In the genomic region with DNA sequence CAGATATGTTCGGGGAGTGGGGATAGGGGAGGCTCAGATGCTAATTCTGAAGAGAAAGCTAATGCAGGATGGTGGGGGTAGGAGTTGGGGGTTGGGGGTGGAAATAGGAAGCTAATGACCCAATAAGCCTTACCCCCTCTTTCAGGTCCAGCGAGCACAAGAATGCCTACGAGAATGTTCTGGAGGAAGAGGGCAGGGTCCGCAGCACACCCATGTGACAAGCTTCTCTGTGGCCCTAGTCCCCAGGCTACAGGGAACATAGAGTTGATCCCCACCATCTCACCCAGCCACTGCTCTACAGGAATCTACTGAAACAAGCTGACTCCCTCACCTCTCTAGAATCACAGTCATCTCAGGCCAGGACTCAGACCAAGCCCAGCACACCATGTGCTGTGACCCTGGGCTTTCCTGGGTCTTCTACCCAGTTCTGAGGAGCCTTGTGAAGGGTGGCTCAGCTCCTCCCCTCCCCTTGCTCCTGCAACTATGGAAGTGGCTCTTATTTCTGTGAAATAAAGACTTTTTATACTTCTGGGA, we compare ENCODE assay signal across 21 mouse cellular contexts. TPM values are rescaled to one million over a fixed set of nuclear protein-coding genes. Genes with fewer than 3 reads are reported as not detected.
A peak's percentile ranks its signal among the peaks of the same experiment; 100 is the strongest.
DNase-seq lines count a peak whose midpoint lies in the region; ATAC-seq and TF ChIP-seq lines count a peak whose summit lies in the region.
"Had no signal": no experiment of that assay in that cellular context is flagged by ENCODE, and none has a peak within 500 bp of the region (broad histone marks: within the 10 kb centered on the region; RNA-seq: fewer than 3 reads in every experiment).

No protein-coding gene starts in this region.

- peak overlapping the region; percentile 56; the same call in 1 of the 2 replicates for H3K27ac ChIP-seq in heart, embryonic 10.5 days
- H3K27ac ChIP-seq in embryonic facial prominence, embryonic 10.5 days (replicated peaks): 0 out of 2 replicates have a peak overlapping the region, but pooled peaks have one; percentile 10
- peak overlapping the region; percentile 66; the same call in 1 of the 2 replicates for H3K27ac ChIP-seq in kidney, embryonic 16.5 days (ENCODE audit: low read length)
- H3K27ac ChIP-seq in liver, embryonic 14.5 days: peak overlapping the region; percentile 95
- H3K27ac ChIP-seq in midbrain, embryonic 15.5 days: no peak overlapping the region
- H3K27ac ChIP-seq: embryonic facial prominence, embryonic 13.5 days; forebrain, embryonic 12.5 days; hindbrain, embryonic 13.5 days; limb, embryonic 13.5 days had no signal

- 65% methylated on average over 4 of the region's 4 CpGs for WGBS in heart, embryonic 10.5 days
- WGBS in embryonic facial prominence, embryonic 10.5 days: 75% methylated on average over 4 of the region's 4 CpGs
- 53% methylated on average over 4 of the region's 4 CpGs for WGBS in kidney, embryonic 16.5 days
- WGBS in liver, embryonic 14.5 days (ENCODE audit: insufficient replicate concordance): 64% methylated on average over 4 of the region's 4 CpGs
- WGBS in midbrain, embryonic 15.5 days: 78% methylated on average over 4 of the region's 4 CpGs

- intact Hi-C loops in heart, postnatal 14 days (cut with DNase I): no loop called here

- DNase-seq in heart, embryonic 10.5 days (ENCODE audit: low spot score): peak; percentile 72
- no peak for DNase-seq in heart, postnatal 14 days
- DNase-seq in embryonic facial prominence, embryonic 10.5 days (ENCODE audit: low spot score): no peak
- DNase-seq in liver, embryonic 14.5 days (ENCODE audit: low read depth in 3 of 3, low spot score in 3 of 3): no peak
- no peak for DNase-seq in layer of hippocampus, postnatal 36 days
- DNase-seq: adrenal gland, postnatal 14 days; cerebellum, adult 2 months; gastrocnemius, postnatal 36 days; midbrain, embryonic 14.5 days; retina, postnatal 1 day; right cerebral cortex, postnatal 4 days; thymus, postnatal 4 days had no signal

- no peak for TF ChIP-seq EP300 in liver, embryonic 14.5 days (IDR thresholded peaks at IDR 0.05; ENCODE audit: low read depth)

- H3K9me3 ChIP-seq in heart, embryonic 10.5 days: no peaks in the 10 kb centered on the region
- H3K9me3 ChIP-seq in embryonic facial prominence, embryonic 10.5 days: no peaks in the 10 kb centered on the region
- H3K9me3 ChIP-seq in kidney, embryonic 16.5 days (ENCODE audit: low read length): no peaks in the 10 kb centered on the region
- no peaks in the 10 kb centered on the region for H3K9me3 ChIP-seq in liver, embryonic 14.5 days (ENCODE audit: control insufficient read depth, low read length)
- no peaks in the 10 kb centered on the region for H3K9me3 ChIP-seq in midbrain, embryonic 15.5 days
- H3K9me3 ChIP-seq: embryonic facial prominence, embryonic 13.5 days; forebrain, embryonic 12.5 days; hindbrain, embryonic 13.5 days; limb, embryonic 13.5 days had no signal

- H3K36me3 ChIP-seq in heart, embryonic 10.5 days: no peaks in the 10 kb centered on the region
- no peaks in the 10 kb centered on the region for H3K36me3 ChIP-seq in embryonic facial prominence, embryonic 10.5 days (replicated peaks)
- no peaks in the 10 kb centered on the region for H3K36me3 ChIP-seq in kidney, embryonic 16.5 days (ENCODE audit: insufficient read depth, low read length)
- no peaks in the 10 kb centered on the region for H3K36me3 ChIP-seq in liver, embryonic 14.5 days (replicated peaks; ENCODE audit: control insufficient read depth, insufficient read depth, low read depth)
- H3K36me3 ChIP-seq in midbrain, embryonic 15.5 days (replicated peaks): no peaks in the 10 kb centered on the region
- H3K36me3 ChIP-seq: embryonic facial prominence, embryonic 13.5 days; forebrain, embryonic 12.5 days; hindbrain, embryonic 13.5 days; limb, embryonic 13.5 days had no signal

- H3K9ac ChIP-seq in kidney, embryonic 16.5 days (replicated peaks; ENCODE audit: low read length): no peak overlapping the region
- H3K9ac ChIP-seq in liver, embryonic 14.5 days (replicated peaks): peak overlapping the region; percentile 54
- H3K9ac ChIP-seq in midbrain, embryonic 15.5 days: no peak overlapping the region
- H3K9ac ChIP-seq: embryonic facial prominence, embryonic 13.5 days; forebrain, embryonic 12.5 days; hindbrain, embryonic 13.5 days; limb, embryonic 13.5 days had no signal

- H3K27me3 ChIP-seq in heart, embryonic 10.5 days (ENCODE audit: insufficient read depth, poor library complexity, severe bottlenecking): peaks cover 76% of the 10 kb centered on the region
- peaks cover 83% of the 10 kb centered on the region for H3K27me3 ChIP-seq in embryonic facial prominence, embryonic 10.5 days (replicated peaks; ENCODE audit: low read depth, poor library complexity, severe bottlenecking)
- H3K27me3 ChIP-seq in kidney, embryonic 16.5 days (ENCODE audit: insufficient read depth, low read length): peaks cover 16% of the 10 kb centered on the region
- H3K27me3 ChIP-seq in liver, embryonic 14.5 days (ENCODE audit: control insufficient read depth, insufficient read depth, low read length): no peaks in the 10 kb centered on the region
- peaks cover 22% of the 10 kb centered on the region for H3K27me3 ChIP-seq in midbrain, embryonic 15.5 days (replicated peaks)

- peaks cover 25% of the 10 kb centered on the region for H3K4me1 ChIP-seq in heart, embryonic 10.5 days
- peaks cover 27% of the 10 kb centered on the region for H3K4me1 ChIP-seq in embryonic facial prominence, embryonic 10.5 days
- peaks cover 22% of the 10 kb centered on the region for H3K4me1 ChIP-seq in kidney, embryonic 16.5 days (ENCODE audit: insufficient read depth, low read length)
- H3K4me1 ChIP-seq in liver, embryonic 14.5 days (replicated peaks; ENCODE audit: control insufficient read depth in 2 of 2, insufficient read depth in 2 of 2, low read length in 1 of 2): peaks cover 59 to 90% of the 10 kb centered on the region in 2 experiments
- H3K4me1 ChIP-seq in midbrain, embryonic 15.5 days: peaks cover 16% of the 10 kb centered on the region

- no peak overlapping the region for H3K4me3 ChIP-seq in heart, embryonic 10.5 days
- no peak overlapping the region for H3K4me3 ChIP-seq in embryonic facial prominence, embryonic 10.5 days
- H3K4me3 ChIP-seq in kidney, embryonic 16.5 days (ENCODE audit: low read length): no peak overlapping the region
- peak overlapping the region; percentile 3 to 10; a peak in 1 of 4 replicates for H3K4me3 ChIP-seq in liver, embryonic 14.5 days (ENCODE audit: insufficient read depth in 1 of 2, low read depth in 2 of 2, low read length in 2 of 2)
- H3K4me3 ChIP-seq in midbrain, embryonic 15.5 days: no peak overlapping the region
- H3K4me3 ChIP-seq: embryonic facial prominence, embryonic 13.5 days; forebrain, embryonic 12.5 days; hindbrain, embryonic 13.5 days; limb, embryonic 13.5 days had no signal

- TF ChIP-seq CTCF in liver, embryonic 14.5 days (IDR thresholded peaks at IDR 0.05; ENCODE audit: low read depth): no peak

- peak; percentile 7; the same call in 1 of the 2 replicates for ATAC-seq in kidney, embryonic 16.5 days (ENCODE audit: low FRiP score, low TSS enrichment)
- no peak for ATAC-seq in liver, embryonic 14.5 days (ENCODE audit: insufficient read depth)
- no peak for ATAC-seq in midbrain, embryonic 15.5 days (replicated peaks)

- no peak overlapping the region for H3K4me2 ChIP-seq in kidney, embryonic 16.5 days (replicated peaks; ENCODE audit: low read depth, low read length)
- peak overlapping the region; percentile 84 for H3K4me2 ChIP-seq in liver, embryonic 14.5 days (ENCODE audit: low read depth)
- H3K4me2 ChIP-seq in midbrain, embryonic 15.5 days: no peak overlapping the region
- H3K4me2 ChIP-seq: embryonic facial prominence, embryonic 13.5 days; hindbrain, embryonic 13.5 days; limb, embryonic 13.5 days had no signal

RNA-seq across cellular contexts. Expression of gene Pdzk1ip1, which starts 4.9 kb away (rescaled TPM):
- polyA plus RNA-seq in heart, embryonic 10.5 days (2016; fragmentation: Nextera tagmentation; extraction: Ambion mirVana): 19.5 and 29.4 TPM in 2 replicates
- total RNA-seq in heart, postnatal 14 days (2021): 1 to 10 TPM in 1 of 2 experiments, under 1 TPM in 1; 0.88 to 2.0 TPM
- 6.3 and 6.7 TPM in 2 replicates for polyA plus RNA-seq in embryonic facial prominence, embryonic 10.5 days (2016; fragmentation: Nextera tagmentation; extraction: Ambion mirVana)
- 292 and 326 TPM in 2 replicates for polyA plus RNA-seq in kidney, embryonic 16.5 days (2015; fragmentation: Nextera tagmentation; extraction: Ambion mirVana)
- polyA plus RNA-seq in liver, embryonic 14.5 days (2012; rRNA removed): 20.5 and 24.5 TPM in 2 replicates
- polyA plus RNA-seq in liver, embryonic 14.5 days (2014; fragmentation: Nextera tagmentation; extraction: Ambion mirVana): 24.4 and 30.5 TPM in 2 replicates
- 3.0 and 3.8 TPM in 2 replicates for polyA plus RNA-seq in midbrain, embryonic 15.5 days (2015; fragmentation: Nextera tagmentation; extraction: Ambion mirVana)
- total RNA-seq in layer of hippocampus, postnatal 36 days (2021): under 1 TPM in 1 of 2 experiments, not detected in 1; 0.75 TPM
- total RNA-seq: gastrocnemius, postnatal 36 days had no signal

RNA-seq across cellular contexts. Expression of gene Tal1, which starts 37.2 kb away (rescaled TPM):
- 6.7 and 8.3 TPM in 2 replicates for polyA plus RNA-seq in heart, embryonic 10.5 days (2016; fragmentation: Nextera tagmentation; extraction: Ambion mirVana)
- 1 to 10 TPM; 4.9 to 6.3 TPM for total RNA-seq in heart, postnatal 14 days (2021)
- polyA plus RNA-seq in embryonic facial prominence, embryonic 10.5 days (2016; fragmentation: Nextera tagmentation; extraction: Ambion mirVana): 1.7 and 1.9 TPM in 2 replicates
- polyA plus RNA-seq in kidney, embryonic 16.5 days (2015; fragmentation: Nextera tagmentation; extraction: Ambion mirVana): 1.2 and 1.3 TPM in 2 replicates
- 72.6 and 74.7 TPM in 2 replicates for polyA plus RNA-seq in liver, embryonic 14.5 days (2012; rRNA removed)
- 55.6 and 60.9 TPM in 2 replicates for polyA plus RNA-seq in liver, embryonic 14.5 days (2014; fragmentation: Nextera tagmentation; extraction: Ambion mirVana)
- 7.9 and 8.5 TPM in 2 replicates for polyA plus RNA-seq in midbrain, embryonic 15.5 days (2015; fragmentation: Nextera tagmentation; extraction: Ambion mirVana)
- 1 to 10 TPM; 1.1 to 1.3 TPM for total RNA-seq in layer of hippocampus, postnatal 36 days (2021)

RNA-seq across cellular contexts. Expression of gene Cyp4x1, which starts 40.7 kb away (rescaled TPM):
- polyA plus RNA-seq in heart, embryonic 10.5 days (2016; fragmentation: Nextera tagmentation; extraction: Ambion mirVana): 0.10 and 0.21 TPM in 2 replicates
- total RNA-seq in heart, postnatal 14 days (2021): not detected
- 0.24 and 0.25 TPM in 2 replicates for polyA plus RNA-seq in embryonic facial prominence, embryonic 10.5 days (2016; fragmentation: Nextera tagmentation; extraction: Ambion mirVana)
- polyA plus RNA-seq in kidney, embryonic 16.5 days (2015; fragmentation: Nextera tagmentation; extraction: Ambion mirVana): 0.41 and 1.0 TPM in 2 replicates
- polyA plus RNA-seq in liver, embryonic 14.5 days (2012; rRNA removed): 0.05 and 0.06 TPM in 2 replicates
- 0.08 TPM in 2 replicates for polyA plus RNA-seq in liver, embryonic 14.5 days (2014; fragmentation: Nextera tagmentation; extraction: Ambion mirVana)
- 10.7 and 11.0 TPM in 2 replicates for polyA plus RNA-seq in midbrain, embryonic 15.5 days (2015; fragmentation: Nextera tagmentation; extraction: Ambion mirVana)
- 1 to 10 TPM; 7.0 to 7.2 TPM for total RNA-seq in layer of hippocampus, postnatal 36 days (2021)
- total RNA-seq: adrenal gland, postnatal 14 days; gastrocnemius, postnatal 36 days; megakaryocyte, adult 5-6 weeks had no signal
- polyA plus RNA-seq: heart, embryonic 16.5 days; limb, embryonic 13.5 days; lung, embryonic 16.5 days had no signal

Comparison
In these comparisons a context has a peak if more than half of its experiments do, and no peak if none do; other contexts are left out.
1. H3K4me3 ChIP-seq: peak in liver, embryonic 14.5 days (2 of 2); none in heart, embryonic 10.5 days (single experiment), embryonic facial prominence, embryonic 10.5 days (single experiment), kidney, embryonic 16.5 days (single experiment) and midbrain, embryonic 15.5 days (single experiment).